Mouse (Mus musculus) ES-Bruce4 (cell line): ENCODE measurements around the gene 1700093K21Rik.

Source experiments
- CTCF ChIP-seq: IDR thresholded peaks from one replicate; pipeline ENCODE4 v1.8.1; 2011; ENCODE audit warnings: low read depth, low read length
- EP300 ChIP-seq: IDR thresholded peaks from 2 replicates; pipeline ENCODE4 v1.6.1; 2011; ENCODE audit warnings: low read depth, low read length; ENCODE audit not compliant: insufficient read depth
- POLR2A ChIP-seq: IDR thresholded peaks from one replicate; pipeline ENCODE4 v1.8.1; 2011; ENCODE audit warnings: low read length; ENCODE audit not compliant: insufficient read depth

DNA sequence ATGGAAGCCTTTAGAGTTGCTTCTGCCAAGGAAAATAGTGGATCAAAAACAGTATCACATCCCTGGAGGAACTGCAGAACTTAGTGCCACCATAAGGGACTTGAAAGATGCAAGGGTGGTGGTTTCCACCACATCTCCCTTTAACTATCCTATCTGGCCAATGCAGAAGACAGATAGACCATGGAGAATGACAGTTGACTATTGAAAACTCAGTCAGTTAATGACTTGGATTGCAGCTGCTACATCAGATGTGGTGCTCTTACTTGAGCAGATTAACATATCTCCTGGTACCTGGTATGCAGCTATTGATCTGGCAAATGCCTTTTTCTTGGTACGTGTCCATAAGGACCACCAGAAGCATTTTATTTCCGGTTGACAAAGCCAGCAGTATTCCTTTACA, 16.5 kb upstream of the 1700093K21Rik start:
- no peak for TF ChIP-seq CTCF
- TF ChIP-seq POLR2A = no peak
- TF ChIP-seq EP300 = no peak
